Mouse (Mus musculus) heart, embryonic 13.5 days (tissue): ENCODE results near the gene Mdc1. TPM values are rescaled to one million over a fixed set of nuclear protein-coding genes. Genes with fewer than 3 reads are reported as not detected.

Experiments
- ATAC-seq: fragments of 200-750 bp; cut with Nextera tagmentation; 2 replicates; pipeline ENCODE4 v1.8.0; 2017; ENCODE audit warnings: moderate TSS enrichment; ENCODE audit not compliant: insufficient number of reproducible peaks, low FRiP score, low TSS enrichment; ENCODE audit errors: extremely low read depth
- H3K27ac ChIP-seq: fragments of 300-500 bp; sonication (generic); replicated peaks from 2 replicates; pipeline ENCODE4 v1.5.1; 2015; ENCODE audit warnings: moderate library complexity, mild to moderate bottlenecking, inconsistent platforms
- H3K27me3 ChIP-seq: fragments of 300-500 bp; sonication (generic); replicated peaks from 2 replicates; pipeline ENCODE4 v1.6.1; 2015; ENCODE audit warnings: mild to moderate bottlenecking, inconsistent platforms
- H3K36me3 ChIP-seq: fragments of 300-500 bp; sonication (generic); 2 replicates; pipeline ENCODE4 v1.6.1; 2015; ENCODE audit warnings: mild to moderate bottlenecking, inconsistent platforms
- H3K4me1 ChIP-seq: fragments of 300-500 bp; sonication (generic); 2 replicates; pipeline ENCODE4 v1.6.1; 2015; ENCODE audit warnings: inconsistent platforms
- H3K4me2 ChIP-seq: fragments of 300-500 bp; sonication (generic); 2 replicates; pipeline ENCODE4 v1.6.1; 2015; ENCODE audit warnings: inconsistent platforms, mild to moderate bottlenecking, moderate library complexity
- H3K4me3 ChIP-seq: fragments of 300-500 bp; sonication (generic); 2 replicates; pipeline ENCODE4 v1.5.1; 2015; ENCODE audit warnings: moderate library complexity, mild to moderate bottlenecking, inconsistent platforms
- H3K9ac ChIP-seq: fragments of 300-500 bp; sonication (generic); 2 replicates; pipeline ENCODE4 v1.6.1; 2015; ENCODE audit warnings: inconsistent platforms, mild to moderate bottlenecking, moderate library complexity
- H3K9me3 ChIP-seq: fragments of 300-500 bp; sonication (generic); 2 replicates; pipeline ENCODE4 v1.6.1; 2016; ENCODE audit warnings: inconsistent platforms
- WGBS: fragments of 180-500 bp; shearing (Covaris S2); methylation state at CpG from one replicate; pipeline ENCODE4 v1.1.7; 2015; ENCODE audit warnings: mixed read lengths; 5-methylcytosine and 5-hydroxymethylcytosine counted together
- polyA plus RNA-seq: library from polyadenylated mRNA; unstranded; fragments of >200 nt; fragmentation: Nextera tagmentation; extraction: Ambion mirVana; gene quantifications from 2 replicates; pipeline ENCODE4 v1.2.1, GENCODE M21; 2015

The Mdc1 gene
- polyA plus RNA-seq, 1 experiment from 2014 or later, result 18.4 TPM

DNA sequence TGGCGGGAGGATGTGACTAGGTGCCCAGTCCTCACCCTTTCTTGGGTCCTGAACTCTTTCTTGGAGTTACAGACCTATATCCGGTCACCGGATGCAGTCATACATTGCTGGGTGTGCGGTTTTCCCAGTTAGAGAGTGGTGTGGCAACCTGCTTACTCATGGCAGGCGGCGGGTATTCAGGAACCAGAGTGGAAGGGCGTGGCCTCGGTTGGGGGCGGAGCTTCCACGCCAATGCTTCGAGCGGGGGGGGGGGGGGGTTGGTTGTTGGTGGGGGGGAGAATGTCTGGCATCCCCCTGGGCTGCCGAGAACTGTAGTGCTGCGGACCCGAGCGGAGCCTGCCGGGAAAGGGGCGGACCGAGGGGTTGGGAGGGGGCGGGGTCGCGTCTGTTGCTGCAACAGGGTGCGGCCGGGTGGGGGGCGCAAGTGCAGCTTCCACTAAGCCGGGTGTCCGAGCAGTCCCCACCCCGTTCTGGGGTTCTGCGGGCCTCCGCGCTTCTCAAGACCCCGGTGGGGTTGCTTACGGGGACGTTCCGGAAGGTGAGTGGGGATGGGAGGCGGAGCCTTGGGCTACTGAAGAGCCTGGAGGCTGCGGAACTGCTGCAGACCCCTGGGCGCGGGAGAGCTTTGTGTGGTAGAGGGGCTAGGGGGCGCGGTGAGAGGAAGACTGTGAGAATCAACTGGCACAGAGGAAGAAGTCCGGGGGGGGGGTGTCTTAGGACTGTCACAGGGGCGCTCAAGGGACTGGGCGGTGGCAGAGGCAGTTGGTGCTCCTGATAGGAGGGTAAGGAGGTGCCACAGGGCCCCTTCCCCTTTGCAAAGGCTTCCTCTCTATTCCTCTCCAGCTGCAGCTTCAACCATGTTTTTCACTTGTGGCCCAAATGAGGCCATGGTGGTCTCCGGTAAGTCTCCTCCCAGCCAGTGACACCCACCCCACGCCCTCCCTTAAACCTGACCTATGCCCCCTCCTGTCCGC, 18.1 kb upstream of the Mdc1 start, which contains the start of gene Flot1:
Flot1 (plus strand) TSS at position 267 of the 974 bp plus-strand sequence.
- H3K36me3 ChIP-seq, result peaks cover 38% of the 10 kb centered on the region
- H3K9ac ChIP-seq, result peak within 1 kb of the TSS; percentile 94
- H3K27me3 ChIP-seq, result no peaks in the 10 kb centered on the region
- peak; percentile 76 for ATAC-seq
- H3K27ac ChIP-seq, result peak within 1 kb of the TSS; percentile 91
- under 1% methylated on average over 44 of the region's 47 CpGs for WGBS
- H3K4me3 ChIP-seq, result peak within 1 kb of the TSS; percentile 87
- H3K9me3 ChIP-seq, result no peaks in the 10 kb centered on the region
- peaks cover 28% of the 10 kb centered on the region for H3K4me1 ChIP-seq
- peak within 1 kb of the TSS; percentile 88 for H3K4me2 ChIP-seq

DNA sequence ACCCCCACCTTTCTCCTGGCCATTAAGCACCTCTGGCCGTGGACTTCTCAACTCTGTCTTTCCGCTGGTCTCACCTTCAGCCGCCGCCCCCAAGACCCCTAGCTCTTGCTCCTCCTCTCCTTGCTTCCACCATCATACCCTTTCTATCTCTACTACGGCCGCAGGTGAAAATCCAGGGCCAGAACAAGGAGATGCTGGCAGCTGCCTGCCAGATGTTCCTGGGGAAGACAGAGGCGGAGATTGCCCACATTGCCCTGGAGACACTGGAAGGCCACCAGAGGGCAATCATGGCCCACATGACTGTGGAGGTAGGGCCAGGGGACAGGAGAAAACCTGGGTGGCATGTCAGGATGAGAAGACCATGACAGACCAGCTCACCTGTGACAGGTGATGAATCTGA, 16.9 kb upstream of the Mdc1 start:
- H3K4me3 ChIP-seq, result peak overlapping the region; percentile 87
- no peaks in the 10 kb centered on the region for H3K27me3 ChIP-seq
- no peak for ATAC-seq
- peak overlapping the region; percentile 88 for H3K4me2 ChIP-seq
- peaks cover 50% of the 10 kb centered on the region for H3K36me3 ChIP-seq
- H3K27ac ChIP-seq, result peak overlapping the region; percentile 91; the same call in 1 of the 2 replicates
- no peaks in the 10 kb centered on the region for H3K9me3 ChIP-seq
- H3K9ac ChIP-seq, result peak overlapping the region; percentile 94
- H3K4me1 ChIP-seq, result peaks cover 28% of the 10 kb centered on the region
- WGBS, result 57% methylated on average over 7 of the region's 7 CpGs

DNA sequence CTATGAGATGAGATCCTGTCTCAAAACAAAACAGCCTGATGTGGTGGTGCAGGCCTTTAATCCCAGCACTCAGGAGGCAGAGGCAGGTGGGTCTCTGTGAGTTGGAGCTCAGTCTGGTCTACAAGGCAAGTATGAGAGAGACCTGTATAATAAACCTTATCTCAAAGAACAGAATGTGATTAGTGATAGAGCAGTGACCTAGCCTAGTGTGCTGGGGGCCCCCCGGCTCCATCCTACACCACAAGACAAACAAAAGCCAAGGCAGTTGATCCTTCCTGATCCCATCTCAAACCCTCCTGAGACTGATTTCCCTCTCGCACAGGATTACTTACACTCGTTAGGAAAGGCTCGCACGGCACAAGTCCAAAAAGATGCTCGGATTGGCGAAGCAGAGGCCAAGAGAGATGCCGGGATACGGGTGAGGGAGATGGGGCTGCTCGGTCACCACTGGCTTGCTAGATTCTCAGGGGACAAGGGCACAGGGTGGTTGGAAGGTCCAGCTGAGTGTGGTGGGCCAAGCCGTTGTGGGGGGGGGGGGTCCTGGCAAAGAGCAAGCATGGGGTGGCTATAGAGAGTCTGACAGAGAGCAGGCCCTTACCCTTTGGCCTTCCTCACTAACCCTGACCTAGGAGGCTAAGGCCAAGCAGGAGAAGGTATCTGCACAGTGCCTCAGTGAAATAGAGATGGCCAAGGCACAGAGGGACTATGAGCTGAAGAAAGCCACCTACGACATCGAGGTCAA, 16.0 kb upstream of the Mdc1 start:
- H3K4me2 ChIP-seq, result no peak overlapping the region
- no peak overlapping the region for H3K4me3 ChIP-seq
- no peak for ATAC-seq
- H3K27me3 ChIP-seq, result no peaks in the 10 kb centered on the region
- peaks cover 37% of the 10 kb centered on the region for H3K4me1 ChIP-seq
- H3K27ac ChIP-seq, result no peak overlapping the region
- no peaks in the 10 kb centered on the region for H3K9me3 ChIP-seq
- H3K9ac ChIP-seq, result no peak overlapping the region
- 90% methylated on average over 13 of the region's 13 CpGs for whole genome bisulfite sequencing
- H3K36me3 ChIP-seq, result peaks cover 52% of the 10 kb centered on the region

GRCm38 (mm10) chr17:35829737-35830136, 11.6 kb upstream of the Mdc1 start:
- H3K4me3 ChIP-seq, result peak overlapping the region; percentile 1; the same call in 1 of the 2 replicates
- 3% methylated on average over 21 of the region's 21 CpGs for WGBS
- peak overlapping the region; percentile 34 for H3K4me2 ChIP-seq
- peak overlapping the region; percentile 34; the same call in 1 of the 2 replicates for H3K27ac ChIP-seq
- no peaks in the 10 kb centered on the region for H3K27me3 ChIP-seq
- no peaks in the 10 kb centered on the region for H3K9me3 ChIP-seq
- peak overlapping the region; percentile 57 for H3K9ac ChIP-seq
- H3K36me3 ChIP-seq, result peaks cover 93% of the 10 kb centered on the region
- peaks cover 35% of the 10 kb centered on the region for H3K4me1 ChIP-seq
- no peak for ATAC-seq

GRCm38 (mm10) chr17:35832400-35833238, 8.7 kb upstream of the Mdc1 start:
- no peak overlapping the region for H3K4me2 ChIP-seq
- 66% methylated on average over 8 of the region's 8 CpGs for WGBS
- H3K27ac ChIP-seq, result peak overlapping the region; percentile 48; the same call in 1 of the 2 replicates

DNA sequence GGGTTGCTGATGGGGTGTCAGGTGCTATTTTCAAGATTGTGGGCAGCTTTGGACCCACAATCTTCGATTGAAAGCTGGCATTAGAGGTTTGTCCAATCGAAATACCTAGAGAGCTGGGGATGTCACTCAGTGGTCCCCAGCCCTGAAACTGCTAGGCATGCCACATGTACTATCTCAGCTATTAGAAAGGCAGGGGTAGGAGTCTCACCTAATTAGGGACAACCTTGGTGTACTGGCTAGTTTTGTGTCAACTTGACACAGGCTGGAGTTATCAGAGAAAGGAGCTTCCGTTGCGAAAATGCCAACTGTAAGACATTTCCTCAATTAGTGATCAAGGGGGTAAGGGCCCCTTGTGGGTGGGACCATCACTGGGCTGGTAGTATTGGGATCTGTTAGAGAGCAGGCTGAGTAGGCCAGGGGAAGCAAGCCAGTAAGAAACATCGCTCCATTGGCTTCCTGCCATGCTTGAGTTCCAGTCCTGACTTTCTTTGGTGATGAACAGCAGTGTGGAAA, 8.0 kb upstream of the Mdc1 start:
- H3K27ac ChIP-seq, result peak overlapping the region; percentile 48
- 22% methylated on average over 5 of the region's 5 CpGs for WGBS

More at GRCm38 (mm10) chr17:35832400-35833238, 8.7 kb upstream of the Mdc1 start:
- Histone ChIP-seq H3K36me3 (peaks cover 86% of the 10 kb centered on the region), H3K4me3 (no peak overlapping the region), H3K9ac (no peak overlapping the region), H3K9me3 (no peaks in the 10 kb centered on the region), H3K27me3 (no peaks in the 10 kb centered on the region), H3K4me1 (peaks cover 50% of the 10 kb centered on the region)
- ATAC-seq, result no peak

DNA sequence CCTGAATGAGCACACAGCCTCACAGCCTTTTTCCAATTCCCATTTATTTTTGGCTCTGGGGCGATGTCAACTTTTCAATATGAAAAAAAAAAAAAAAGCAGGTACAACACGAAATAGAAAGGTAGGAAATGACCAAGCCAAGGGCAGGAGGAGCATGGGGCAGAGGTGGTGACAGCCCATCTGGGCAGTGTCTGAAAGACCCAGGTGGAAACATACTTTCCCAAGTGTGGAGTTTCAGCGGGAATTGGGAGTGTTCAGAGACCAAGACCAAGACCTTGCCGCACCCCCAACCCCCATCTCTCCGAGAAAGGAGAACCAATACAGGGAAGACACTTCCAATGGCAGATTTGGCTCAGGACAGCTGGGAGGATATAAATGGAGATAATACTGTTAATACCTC, 7.4 kb upstream of the Mdc1 start:
- H3K4me2 ChIP-seq, result peak overlapping the region; percentile 90
- no peak for ATAC-seq
- peak overlapping the region; percentile 99 for H3K9ac ChIP-seq
- H3K27me3 ChIP-seq, result no peaks in the 10 kb centered on the region
- no peak overlapping the region; the same call in 1 of the 2 replicates for H3K27ac ChIP-seq
- H3K4me1 ChIP-seq, result peaks cover 54% of the 10 kb centered on the region
- 48% methylated on average over 5 of the region's 5 CpGs for WGBS
- H3K9me3 ChIP-seq, result no peaks in the 10 kb centered on the region
- H3K36me3 ChIP-seq, result peaks cover 73% of the 10 kb centered on the region
- H3K4me3 ChIP-seq, result peak overlapping the region; percentile 18; the same call in 1 of the 2 replicates

More for the DNA sequence above, 8.0 kb upstream of the Mdc1 start:
- peaks cover 79% of the 10 kb centered on the region for H3K36me3 ChIP-seq
- no peaks in the 10 kb centered on the region for H3K27me3 ChIP-seq
- H3K9ac ChIP-seq, result peak overlapping the region; percentile 24; the same call in 1 of the 2 replicates
- no peak for ATAC-seq
- no peak overlapping the region for H3K4me2 ChIP-seq
- H3K9me3 ChIP-seq, result no peaks in the 10 kb centered on the region
- peaks cover 50% of the 10 kb centered on the region for H3K4me1 ChIP-seq
- peak overlapping the region; percentile 1; the same call in 1 of the 2 replicates for H3K4me3 ChIP-seq

- peaks cover 68% of the 10 kb centered on the region for H3K36me3 ChIP-seq
- 0 out of 2 replicates have a peak overlapping the region, but pooled peaks have one; percentile 3 for H3K27ac ChIP-seq
- no peaks in the 10 kb centered on the region for H3K27me3 ChIP-seq
- peak overlapping the region; percentile 94 for H3K4me3 ChIP-seq
- peak overlapping the region; percentile 90 for H3K4me2 ChIP-seq
- peaks cover 59% of the 10 kb centered on the region for H3K4me1 ChIP-seq
- no peaks in the 10 kb centered on the region for H3K9me3 ChIP-seq
- WGBS, result 72% methylated on average over 26 of the region's 26 CpGs
- peak overlapping the region; percentile 99 for H3K9ac ChIP-seq
- no peak for ATAC-seq
Measured at GRCm38 (mm10) chr17:35834696-35835422, 6.5 kb upstream of the Mdc1 start.

- no peak for ATAC-seq
- Histone ChIP-seq H3K36me3 (peaks cover 63% of the 10 kb centered on the region), H3K27me3 (no peaks in the 10 kb centered on the region), H3K4me3 (peak overlapping the region; percentile 94), H3K27ac (0 out of 2 replicates have a peak overlapping the region, but pooled peaks have one; percentile 3), H3K9me3 (no peaks in the 10 kb centered on the region), H3K9ac (peak overlapping the region; percentile 99), H3K4me2 (peak overlapping the region; percentile 90), H3K4me1 (peaks cover 52% of the 10 kb centered on the region)
- WGBS, result 71% methylated on average over 26 of the region's 26 CpGs
Measured at GRCm38 (mm10) chr17:35835424-35836140, 5.7 kb upstream of the Mdc1 start.
